Mouse (Mus musculus) cerebellum, adult 18-20 months (tissue): Measurements from ENCODE around the gene Hfe2.
A peak's percentile ranks its signal among the peaks of the same experiment; 100 is the strongest.

ENCODE experiments used
- DNase-seq, 2 experiments: peaks; one replicate each; pipeline ENCODE4 v3.0.0; 2021

The Hfe2 gene

DNA sequence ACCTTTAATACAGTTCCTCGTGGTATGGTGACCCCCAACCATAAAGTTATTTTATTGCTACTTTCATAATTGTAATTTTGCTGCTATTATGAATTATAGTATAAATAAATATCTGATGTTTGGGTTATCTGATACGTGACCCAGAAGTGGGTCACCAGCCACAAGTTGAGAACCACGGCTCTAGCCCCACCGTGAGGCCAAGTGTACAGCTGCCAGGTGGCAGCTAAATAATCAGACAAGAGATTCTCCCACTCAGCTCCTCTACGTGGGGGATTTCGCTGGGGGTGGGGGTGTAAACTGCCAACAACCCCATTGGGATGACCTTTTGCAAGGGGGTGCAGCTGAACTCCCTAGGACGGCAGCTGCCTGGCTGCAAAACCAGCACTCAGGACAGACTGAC lies 7.1 kb downstream of the Hfe2 start:
- no peak for DNase-seq

GRCm38 (mm10) chr3:96534300-96534699 lies 9.3 kb downstream of the Hfe2 start:
- DNase-seq = no peak

GRCm38 (mm10) chr3:96539316-96539715 lies 14.3 kb downstream of the Hfe2 start:
- no peak for DNase-seq

- no peak for DNase-seq
Observed at GRCm38 (mm10) chr3:96540740-96541139, 15.8 kb downstream of the Hfe2 start.

DNA sequence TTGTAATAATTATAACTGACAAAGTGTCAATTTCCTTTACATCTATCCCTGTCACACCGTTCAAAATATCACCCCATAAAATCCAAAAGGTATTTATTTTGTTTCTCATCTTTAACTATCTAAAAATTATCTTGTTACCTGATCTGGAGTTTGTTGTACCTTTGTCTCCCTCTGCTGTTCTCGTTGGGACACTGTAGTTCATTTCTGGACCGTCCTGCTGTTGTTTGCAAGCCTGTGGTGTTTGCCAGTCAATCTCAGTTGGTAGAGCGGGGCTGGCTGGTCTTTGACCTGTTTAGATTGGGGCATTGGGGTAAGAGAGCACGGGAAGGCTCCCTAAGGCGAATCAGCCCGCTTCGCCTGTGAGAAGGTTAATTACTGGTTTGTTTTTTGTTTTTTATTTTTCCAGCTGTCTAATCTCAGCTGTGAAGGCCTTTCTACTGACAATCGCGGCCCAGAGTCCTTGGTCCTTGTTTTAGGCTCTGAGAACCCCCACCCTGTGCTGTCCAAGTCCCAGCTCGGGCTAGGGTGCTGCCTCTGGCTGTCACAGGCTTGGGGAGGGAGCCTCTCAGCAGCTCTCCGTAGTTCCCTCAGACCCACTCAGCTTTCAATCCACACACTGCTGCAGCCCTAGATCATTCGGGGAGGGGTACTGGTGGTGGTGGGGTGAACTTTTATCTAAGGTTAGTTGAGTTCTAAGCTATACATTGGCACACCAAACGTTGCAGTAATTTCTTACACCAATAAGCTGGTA lies 16.5 kb downstream of the Hfe2 start:
- DNase-seq = no peak

DNA sequence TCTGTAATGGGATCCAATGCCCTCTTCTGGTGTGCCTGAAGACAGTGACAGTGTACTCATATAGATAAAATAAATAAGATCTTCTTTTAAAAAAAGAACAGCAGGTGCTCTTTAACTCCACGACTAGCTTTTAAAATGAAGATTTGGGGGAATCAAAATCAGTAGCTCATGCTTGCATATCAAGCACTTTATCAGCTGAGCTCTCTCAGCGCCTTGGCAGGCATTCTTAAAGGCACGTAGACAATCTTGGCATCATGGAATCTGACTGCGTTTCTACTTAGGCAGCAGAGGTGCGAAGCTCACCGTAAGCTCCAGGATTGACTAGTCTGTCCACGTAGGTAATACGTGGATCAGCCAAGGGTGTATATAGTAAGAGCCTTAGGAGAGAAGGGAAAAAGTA lies 17.6 kb downstream of the Hfe2 start:
- DNase-seq = no peak

DNA sequence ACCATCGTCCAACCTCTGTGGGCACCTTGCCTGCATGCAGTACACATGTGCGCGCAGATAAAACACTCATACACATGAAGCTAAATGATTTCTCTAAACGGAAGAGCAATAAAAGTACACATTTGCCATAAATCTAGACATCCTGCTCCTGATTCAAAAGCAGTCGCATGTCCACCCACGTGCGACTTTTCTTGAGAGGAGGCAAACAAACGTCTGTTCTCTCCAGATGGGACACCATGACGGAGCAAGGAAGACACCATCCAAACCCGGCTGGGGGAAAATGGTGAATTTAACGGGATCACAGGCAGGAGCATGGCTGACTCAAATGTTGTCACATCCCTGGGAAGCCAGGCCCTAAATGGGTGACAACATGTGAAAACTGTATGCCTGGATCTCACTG lies 18.4 kb downstream of the Hfe2 start:
- no peak for DNase-seq

GRCm38 (mm10) chr3:96545565-96545964 lies 20.6 kb downstream of the Hfe2 start:
- DNase-seq = no peak

DNA sequence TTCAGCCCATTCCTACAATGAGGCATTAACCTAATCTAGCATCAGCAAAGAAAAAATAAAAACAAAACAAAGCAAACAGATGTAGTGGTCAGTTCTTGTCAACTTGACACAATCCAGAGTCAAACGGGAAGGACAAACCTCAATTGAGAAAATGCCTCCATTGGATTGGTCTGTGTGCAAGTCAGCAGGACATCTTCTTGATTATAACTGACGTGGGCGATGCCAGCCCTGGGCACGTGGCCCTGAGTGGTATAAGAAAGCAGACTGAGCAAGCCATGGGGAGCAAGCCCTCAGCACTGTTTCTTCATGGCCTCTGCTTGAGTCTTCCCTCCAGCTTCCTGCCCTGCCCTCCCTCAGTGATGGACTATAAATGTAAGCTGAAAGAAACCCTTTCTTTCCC lies 21.9 kb downstream of the Hfe2 start:
- peak in 1 of 2 experiments; percentile 8 for DNase-seq

GRCm38 (mm10) chr3:96547389-96547960 lies 22.5 kb downstream of the Hfe2 start:
- DNase-seq = peak; percentile 80 to 86

- no peak for DNase-seq
Observed at GRCm38 (mm10) chr3:96548824-96549223, 23.9 kb downstream of the Hfe2 start.

DNA sequence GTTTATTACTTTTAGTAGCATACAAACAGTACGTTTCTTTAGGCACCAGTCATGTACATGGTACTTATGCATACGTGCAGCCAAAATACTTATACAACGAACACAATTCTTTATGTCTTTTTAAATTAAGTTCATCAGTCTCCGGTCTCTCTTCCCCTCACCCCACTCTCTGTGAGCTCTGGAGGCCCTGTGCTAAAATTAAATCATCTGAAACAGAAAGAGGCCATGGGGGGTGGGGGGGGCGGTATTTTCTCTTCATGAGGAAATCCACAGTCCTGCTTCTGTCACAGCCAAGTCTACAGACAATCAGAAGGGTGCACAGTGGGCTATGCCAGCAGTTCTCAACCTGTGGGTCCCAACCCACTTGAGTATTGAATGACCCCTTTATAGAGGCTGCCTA lies 24.4 kb downstream of the Hfe2 start:
- DNase-seq = no peak

DNA sequence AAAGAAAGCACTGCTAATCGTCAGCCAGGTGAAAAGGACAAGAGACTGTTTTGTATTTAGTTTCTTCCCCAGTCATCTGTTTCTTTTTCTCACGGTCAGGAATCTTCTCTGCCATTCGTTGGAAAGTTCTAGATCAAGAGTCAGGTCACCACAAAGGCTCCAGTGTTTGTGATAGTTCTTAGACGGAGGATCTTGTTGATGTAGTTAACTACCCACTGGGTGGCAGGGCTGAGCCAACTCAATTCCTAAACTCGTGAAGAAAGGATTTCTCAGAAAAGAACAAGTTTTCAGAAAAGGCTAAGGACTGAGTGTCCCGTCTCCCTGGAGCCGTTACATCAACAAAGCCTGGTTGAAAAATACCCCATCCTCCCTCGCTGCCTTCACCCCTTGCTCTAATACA lies 26.2 kb downstream of the Hfe2 start:
- peak; percentile 32 to 36 for DNase-seq

DNA sequence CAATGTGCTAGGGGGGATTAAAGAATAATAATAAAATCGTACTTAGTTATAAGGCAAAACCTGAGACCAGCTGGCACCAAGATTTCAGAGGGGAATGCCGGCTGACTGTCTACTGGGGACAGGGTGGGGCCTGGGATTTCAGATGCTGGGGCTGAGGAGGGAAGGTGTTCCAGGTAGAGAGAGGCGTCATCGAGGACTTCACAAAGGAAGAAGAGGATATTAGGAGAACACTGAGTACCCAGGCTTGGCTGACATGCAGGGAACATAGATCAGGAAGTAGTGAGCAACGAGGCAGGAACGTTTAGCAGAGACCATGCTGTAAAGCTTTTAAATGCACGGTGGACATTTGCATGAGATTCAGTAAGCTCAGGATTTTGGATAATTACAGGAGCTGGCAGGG lies 26.9 kb downstream of the Hfe2 start:
- no peak for DNase-seq

- no peak for DNase-seq
Observed at GRCm38 (mm10) chr3:96553601-96554000, 28.6 kb downstream of the Hfe2 start.

GRCm38 (mm10) chr3:96554251-96554650 lies 29.3 kb downstream of the Hfe2 start:
- no peak for DNase-seq

GRCm38 (mm10) chr3:96555041-96555596 lies 30.1 kb downstream of the Hfe2 start:
- peak in 1 of 2 experiments; percentile 24 for DNase-seq

DNA sequence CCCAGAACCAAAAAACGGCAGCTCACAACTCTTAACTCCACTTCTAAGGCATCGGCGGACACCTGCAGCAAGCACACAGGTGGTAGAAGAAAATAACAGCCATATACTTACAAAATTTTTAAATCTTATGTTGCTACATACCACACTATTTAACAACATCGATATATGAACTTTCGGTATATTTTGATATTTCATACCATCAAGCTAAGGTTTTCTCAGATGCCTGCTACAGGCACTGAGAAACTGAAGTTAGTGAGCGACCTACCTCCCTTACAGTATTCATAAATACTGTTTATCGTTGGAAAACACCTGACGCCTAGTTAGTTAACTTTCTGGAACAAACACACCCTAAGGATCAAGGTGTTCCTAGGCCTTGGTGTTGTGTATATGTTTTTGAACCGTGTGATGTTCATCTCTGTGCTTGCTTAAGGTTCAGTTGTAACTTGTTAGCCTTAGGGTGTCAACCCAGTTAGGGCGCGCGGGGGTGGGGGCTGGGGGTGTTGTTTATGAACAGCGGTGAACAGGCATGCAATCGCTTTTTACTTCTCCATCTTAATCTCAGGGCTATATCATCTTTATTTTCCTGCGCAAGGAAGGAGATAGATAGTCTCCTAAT lies 31.1 kb downstream of the Hfe2 start:
- no peak for DNase-seq

DNA sequence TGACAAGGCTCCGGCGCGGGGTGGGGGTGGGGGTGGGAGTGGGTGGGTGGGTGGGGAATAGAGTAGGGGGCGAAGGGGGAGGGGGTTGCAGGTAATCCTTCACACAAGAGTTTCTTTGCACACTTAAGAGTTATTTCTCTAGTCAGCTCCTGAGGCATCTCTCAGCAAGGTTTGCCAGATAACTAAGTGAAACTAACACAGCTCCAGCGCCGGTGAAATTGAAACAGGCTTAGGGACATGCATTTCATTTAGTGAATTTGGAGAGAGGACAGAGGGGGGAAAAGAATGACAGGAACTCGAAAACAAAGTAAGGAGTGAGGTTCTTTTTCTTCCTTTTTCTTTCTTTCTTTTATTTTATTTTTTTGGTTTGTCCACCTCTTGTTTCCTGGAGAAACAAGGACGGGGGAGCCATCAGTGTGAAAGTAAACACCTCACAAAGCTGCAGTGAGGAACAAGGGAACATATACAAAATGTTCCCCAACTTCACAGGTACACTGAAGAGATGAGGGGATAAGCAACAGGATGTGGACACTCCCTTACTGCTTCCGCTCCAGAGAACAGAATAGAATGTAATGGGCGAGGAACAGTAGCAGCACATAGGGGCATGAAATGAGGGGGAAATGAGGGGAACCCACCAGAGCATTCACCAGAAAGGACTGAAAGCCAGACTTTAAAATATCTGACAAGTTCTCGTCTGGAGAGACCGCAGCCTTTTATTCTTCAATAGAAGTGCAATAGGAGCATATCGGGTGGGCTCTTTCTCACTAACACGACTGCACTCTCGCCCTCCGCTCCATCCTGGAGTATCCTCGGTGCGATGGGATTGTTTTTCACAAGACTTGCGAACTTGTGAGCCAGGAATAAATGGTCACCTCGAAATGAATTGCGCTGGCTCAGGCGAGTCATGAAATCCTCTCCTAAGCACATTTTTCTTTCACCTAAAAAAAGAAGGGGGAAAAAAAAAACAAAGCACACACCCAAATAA lies 32.0 kb downstream of the Hfe2 start:
- no peak for DNase-seq

GRCm38 (mm10) chr3:96557694-96558093 lies 32.7 kb downstream of the Hfe2 start, which contains the start of gene Txnip:
TSS of gene Txnip (plus strand) at chr3:96557957.
- peak; percentile 91 to 93 for DNase-seq

- DNase-seq = no peak
Observed at GRCm38 (mm10) chr3:96558159-96558558, 33.2 kb downstream of the Hfe2 start.

GRCm38 (mm10) chr3:96558668-96559196 lies 33.8 kb downstream of the Hfe2 start:
- DNase-seq = no peak
